ENCODE assay signal across 8 mouse cellular contexts in the genomic region with DNA sequence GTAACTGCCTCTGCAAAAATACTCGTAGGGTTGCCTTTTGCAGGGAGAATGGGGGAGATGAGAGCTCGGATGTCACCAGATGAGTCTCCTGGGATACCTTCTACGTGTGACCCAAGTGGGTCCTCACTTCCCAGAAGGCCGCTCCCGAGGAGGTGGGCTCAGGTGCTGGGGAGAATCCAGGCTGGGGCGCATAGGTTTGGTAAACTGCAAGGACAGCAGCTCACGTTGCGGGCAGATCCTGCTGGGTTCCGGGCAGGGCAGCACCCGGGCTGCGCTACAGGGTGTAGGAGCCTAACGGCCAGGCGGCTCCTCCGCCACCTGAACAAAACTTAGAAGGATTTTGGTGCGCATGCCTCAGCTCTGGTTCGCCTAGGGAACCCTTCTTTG. TPM values are rescaled to one million over a fixed set of nuclear protein-coding genes. Genes with fewer than 3 reads are reported as not detected.
A peak's percentile ranks its signal among the peaks of the same experiment; 100 is the strongest.
DNase-seq lines count a peak whose midpoint lies in the region; ATAC-seq and TF ChIP-seq lines count a peak whose summit lies in the region.

No protein-coding gene starts in this region.

- no peaks in the 10 kb centered on the region for H3K9me3 ChIP-seq in limb, embryonic 14.5 days (ENCODE audit: control insufficient read depth, low read length)
- H3K9me3 ChIP-seq in stomach, postnatal 0 days (ENCODE audit: control insufficient read depth, low read length) = no peaks in the 10 kb centered on the region

- no peak for ATAC-seq in limb, embryonic 14.5 days (ENCODE audit: low FRiP score, low read depth)
- ATAC-seq in stomach, postnatal 0 days (ENCODE audit: low FRiP score, low TSS enrichment) = peak; percentile 8; the same call in 1 of the 2 replicates

- WGBS in liver, adult 2 months = 4% methylated on average over 16 of the region's 16 CpGs
- WGBS in limb, embryonic 14.5 days = under 1% methylated on average over 16 of the region's 16 CpGs
- 2% methylated on average over 16 of the region's 16 CpGs for WGBS in stomach, postnatal 0 days

- no peak for DNase-seq in liver, adult 2 months (ENCODE audit: extremely low read depth, low read depth, low spot score)
- DNase-seq in liver = no peak
- peak; percentile 17 to 29 for DNase-seq in cerebellum, postnatal 36 days
- DNase-seq in forelimb bud, embryonic 11.5 days (ENCODE audit: low read depth, low spot score) = peak; percentile 11
- no peak for DNase-seq in limb, embryonic 14.5 days (ENCODE audit: low spot score)
- DNase-seq in stomach, postnatal 0 days (ENCODE audit: low spot score) = no peak
- DNase-seq in natural killer cell, adult 2 months (ENCODE audit: low spot score in 2 of 2) = no peak
- no peak for DNase-seq in thymus, postnatal 10 days (ENCODE audit: low spot score in 2 of 2)

- no peaks in the 10 kb centered on the region for H3K79me2 ChIP-seq in liver, adult 2 months (ENCODE audit: control insufficient read depth, insufficient read depth, low read length)

- no peaks in the 10 kb centered on the region for H3K36me3 ChIP-seq in liver, adult 2 months (ENCODE audit: control insufficient read depth, insufficient read depth, low read length)
- no peaks in the 10 kb centered on the region for H3K36me3 ChIP-seq in limb, embryonic 14.5 days (ENCODE audit: control insufficient read depth, insufficient read depth, low read length)
- H3K36me3 ChIP-seq in stomach, postnatal 0 days (ENCODE audit: control insufficient read depth, insufficient read depth, low read length) = no peaks in the 10 kb centered on the region

- H3K4me1 ChIP-seq in liver, adult 2 months (ENCODE audit: control insufficient read depth, insufficient read depth, low read length) = no peaks in the 10 kb centered on the region
- H3K4me1 ChIP-seq in limb, embryonic 14.5 days (ENCODE audit: control insufficient read depth, insufficient read depth, low read length) = no peaks in the 10 kb centered on the region
- peaks cover 4% of the 10 kb centered on the region; the same call in 1 of the 2 replicates for H3K4me1 ChIP-seq in stomach, postnatal 0 days (replicated peaks; ENCODE audit: control insufficient read depth, insufficient read depth)

- no peak for TF ChIP-seq POLR2A in liver, adult 2 months (IDR thresholded peaks at IDR 0.05; ENCODE audit: extremely low read depth, insufficient read depth, low read length)
- TF ChIP-seq POLR2A in limb, embryonic 14.5 days (IDR thresholded peaks at IDR 0.05; ENCODE audit: borderline replicate concordance, extremely low read depth, insufficient read depth, insufficient read length) = no peak

- no peak for TF ChIP-seq EP300 in stomach, postnatal 0 days (optimal IDR thresholded peaks at IDR 0.05)

- no peak for TF ChIP-seq CTCF in liver, adult 2 months (IDR thresholded peaks at IDR 0.05; ENCODE audit: low read depth, low read length)
- TF ChIP-seq CTCF in stomach, postnatal 0 days (IDR thresholded peaks at IDR 0.05; ENCODE audit: low read depth) = no peak

- peaks cover 14% of the 10 kb centered on the region; the same call in 1 of the 2 replicates for H3K27me3 ChIP-seq in liver, adult 2 months (ENCODE audit: control insufficient read depth, insufficient read depth, low read length)
- H3K27me3 ChIP-seq in limb, embryonic 14.5 days (ENCODE audit: control insufficient read depth, insufficient read depth, low read length) = peaks cover 19% of the 10 kb centered on the region
- H3K27me3 ChIP-seq in stomach, postnatal 0 days (ENCODE audit: control insufficient read depth, insufficient read depth, low read length) = no peaks in the 10 kb centered on the region

- no peak overlapping the region; the same call in 1 of the 2 replicates for H3K27ac ChIP-seq in liver, adult 2 months (replicated peaks; ENCODE audit: insufficient read depth, low read depth, low read length)
- H3K27ac ChIP-seq in limb, embryonic 14.5 days (replicated peaks; ENCODE audit: low read depth, low read length) = no peak overlapping the region
- H3K27ac ChIP-seq in stomach, postnatal 0 days (replicated peaks) = peak overlapping the region; percentile 45; the same call in 1 of the 2 replicates

- peak overlapping the region; percentile 71 for H3K4me3 ChIP-seq in liver, adult 2 months (ENCODE audit: insufficient read depth, low read depth, low read length)
- H3K4me3 ChIP-seq in limb, embryonic 14.5 days (replicated peaks; ENCODE audit: low read length) = peak overlapping the region; percentile 65
- peak overlapping the region; percentile 65 for H3K4me3 ChIP-seq in stomach, postnatal 0 days (ENCODE audit: low read depth, low read length)

- peak overlapping the region; percentile 72 for H3K9ac ChIP-seq in liver, adult 2 months (ENCODE audit: low read depth, low read length)
- peak overlapping the region; percentile 69 for H3K9ac ChIP-seq in limb, embryonic 14.5 days (ENCODE audit: low read depth, low read length, severe bottlenecking)
- H3K9ac ChIP-seq in stomach, postnatal 0 days (ENCODE audit: low read length) = peak overlapping the region; percentile 70

- peak overlapping the region; percentile 96 for H3K4me2 ChIP-seq in limb, embryonic 14.5 days (replicated peaks; ENCODE audit: low read depth, low read length, severe bottlenecking)
- peak overlapping the region; percentile 90 for H3K4me2 ChIP-seq in stomach, postnatal 0 days (replicated peaks; ENCODE audit: low read depth)

RNA-seq across cellular contexts. Expression of a gene that starts 0.7 kb away (rescaled TPM):
- total RNA-seq in liver, adult 2 months (2014; rRNA removed) = 2.4 and 2.8 TPM in 2 replicates
- 0.80 and 1.7 TPM in 2 replicates for polyA plus RNA-seq in liver, adult 2 months (2012; rRNA removed)
- 2.9 and 3.3 TPM in 2 replicates for polyA plus RNA-seq in limb, embryonic 14.5 days (2012; rRNA removed)
- 1.6 and 2.6 TPM in 2 replicates for polyA plus RNA-seq in limb, embryonic 14.5 days (2014; fragmentation: Nextera tagmentation; extraction: Ambion mirVana)
- 2.5 and 2.9 TPM in 2 replicates for polyA plus RNA-seq in stomach, postnatal 0 days (2015; fragmentation: Nextera tagmentation; extraction: Ambion mirVana)

RNA-seq across cellular contexts. Expression of a gene that starts 41.1 kb away (rescaled TPM):
- not detected in 2 replicates for total RNA-seq in liver, adult 2 months (2014; rRNA removed)
- not detected in 2 replicates for polyA plus RNA-seq in liver, adult 2 months (2012; rRNA removed)
- polyA plus RNA-seq in limb, embryonic 14.5 days (2012; rRNA removed) = 34.8 and 37.7 TPM in 2 replicates
- polyA plus RNA-seq in limb, embryonic 14.5 days (2014; fragmentation: Nextera tagmentation; extraction: Ambion mirVana) = 32.6 and 35.5 TPM in 2 replicates
- 1.5 and 1.6 TPM in 2 replicates for polyA plus RNA-seq in stomach, postnatal 0 days (2015; fragmentation: Nextera tagmentation; extraction: Ambion mirVana)

Comparison
In these comparisons a context has a peak if more than half of its experiments do, and no peak if none do; other contexts are left out.
1. DNase-seq: peak in cerebellum, postnatal 36 days (2 of 2) and forelimb bud, embryonic 11.5 days (single experiment); none in liver, adult 2 months (single experiment), liver (single experiment), limb, embryonic 14.5 days (single experiment), stomach, postnatal 0 days (single experiment), natural killer cell, adult 2 months (0 of 2) and thymus, postnatal 10 days (0 of 2).
2. RNA of a gene that starts 41.1 kb away (polyA plus RNA-seq): 32.6 to 37.7 TPM in limb, embryonic 14.5 days; 1.5 to 1.6 TPM in stomach, postnatal 0 days and not detected in liver, adult 2 months; every median in the first group is over 10 times any median in the second.
3. Peak in every context shown above with its lines, with median percentiles within 50 percentile points of each other: H3K4me3 ChIP-seq and H3K9ac ChIP-seq.